In genomic region chr9:65102377-65103172, GRCm38 (mm10) we compare ENCODE assay signal across 8 mouse cellular contexts. TPM values are rescaled to one million over a fixed set of nuclear protein-coding genes. Genes with fewer than 3 reads are reported as not detected.
DNase-seq lines count a peak whose midpoint lies in the region; ATAC-seq and TF ChIP-seq lines count a peak whose summit lies in the region.

No protein-coding gene starts in this region.

- H3K9me3 ChIP-seq in forebrain, embryonic 14.5 days (replicated peaks; ENCODE audit: control insufficient read depth, low read length) = no peaks in the 10 kb centered on the region; the same call in 1 of the 2 replicates

- peak overlapping the region; percentile 63 for H3ac ChIP-seq in myocyte (ENCODE audit: control insufficient read depth, insufficient read length)

- peak overlapping the region; percentile 98 for H3K4me2 ChIP-seq in forebrain, embryonic 14.5 days (ENCODE audit: low read length)
- peak overlapping the region; percentile 86 for H3K4me2 ChIP-seq in myocyte (ENCODE audit: low read depth)

- H3K4me1 ChIP-seq in forebrain, embryonic 14.5 days (ENCODE audit: control insufficient read depth, insufficient read depth, low read length) = peaks cover 14% of the 10 kb centered on the region

- H3K27me3 ChIP-seq in forebrain, embryonic 14.5 days (replicated peaks; ENCODE audit: control insufficient read depth, insufficient read depth, low read length) = no peaks in the 10 kb centered on the region
- H3K27me3 ChIP-seq in myocyte (ENCODE audit: control insufficient read depth, insufficient read depth, insufficient read length) = no peaks in the 10 kb centered on the region

- no peak for TF ChIP-seq POLR2A in myocyte (IDR thresholded peaks at IDR 0.05; ENCODE audit: insufficient read length, low read depth)

- WGBS in forebrain, embryonic 14.5 days = 2% methylated on average over 36 of the region's 36 CpGs

- peak overlapping the region; percentile 91 for H3K9ac ChIP-seq in forebrain, embryonic 14.5 days (ENCODE audit: low read length)

- H3K36me3 ChIP-seq in forebrain, embryonic 14.5 days (ENCODE audit: control insufficient read depth, insufficient read depth, low read length) = no peaks in the 10 kb centered on the region
- no peaks in the 10 kb centered on the region for H3K36me3 ChIP-seq in myocyte (ENCODE audit: control insufficient read depth, insufficient read depth)

- ATAC-seq in cerebellum, adult (ENCODE audit: insufficient number of reproducible peaks, low FRiP score, low TSS enrichment) = no peak
- ATAC-seq in forebrain, embryonic 14.5 days = peak; percentile 76

- H3K79me2 ChIP-seq in myocyte (ENCODE audit: control insufficient read depth, insufficient read depth) = no peaks in the 10 kb centered on the region

- peak overlapping the region; percentile 85 for H3K27ac ChIP-seq in forebrain, embryonic 14.5 days (ENCODE audit: low read depth, low read length)

- DNase-seq in cerebellum, adult 11 months = peak; percentile 26
- DNase-seq in right cerebral cortex, adult 18-20 months = peak; percentile 18
- no peak for DNase-seq in right cerebral cortex, postnatal 36 days (ENCODE audit: low spot score in 2 of 2)
- peak; percentile 88 for DNase-seq in forebrain, embryonic 14.5 days (ENCODE audit: low spot score)
- peak; percentile 28 for DNase-seq in kidney, postnatal 14 days
- DNase-seq in thymus, postnatal 4 days = no peak

- peak overlapping the region; percentile 77 for H3K4me3 ChIP-seq in forebrain, embryonic 14.5 days (ENCODE audit: low read depth, low read length)
- H3K4me3 ChIP-seq in myocyte = peak overlapping the region; percentile 37

TF ChIP-seq in myocyte, 11 proteins besides CTCF, POLR2A, EP300 and RAD21:
- no peak for TF ChIP-seq CEBPB (IDR thresholded peaks at IDR 0.05; ENCODE audit: insufficient read depth, poor library complexity, severe bottlenecking)
- TF ChIP-seq USF1 (IDR thresholded peaks at IDR 0.05; ENCODE audit: low read depth) = no peak
- TF ChIP-seq REST (IDR thresholded peaks at IDR 0.05; ENCODE audit: insufficient read depth, insufficient read length) = no peak
- no peak for TF ChIP-seq SRF (IDR thresholded peaks at IDR 0.05; ENCODE audit: control insufficient read depth, insufficient read length, low read depth)
- no peak for TF ChIP-seq TCF12 (IDR thresholded peaks at IDR 0.05; ENCODE audit: insufficient read depth, poor library complexity, severe bottlenecking)
- TF ChIP-seq TCF3 (IDR thresholded peaks at IDR 0.05; ENCODE audit: insufficient read length, low read depth) = no peak
- TF ChIP-seq MYOG (IDR thresholded peaks at IDR 0.05; ENCODE audit: control insufficient read depth in 1 of 3, insufficient read depth in 1 of 3, insufficient read length in 2 of 3, low read depth in 2 of 3) = peak in 1 of 3 experiments; percentile 11

RNA-seq across cellular contexts. Expression of gene Igdcc4, which starts 1.3 kb away (rescaled TPM):
- polyA plus RNA-seq in forebrain, embryonic 14.5 days (2014; fragmentation: Nextera tagmentation; extraction: Ambion mirVana) = 8.9 and 13.4 TPM in 2 replicates
- polyA plus RNA-seq in myocyte (2012; fragmentation: generic; extraction: Trizol) = 9.4 TPM

RNA-seq across cellular contexts. Expression of gene Igdcc3, which starts 38.4 kb away (rescaled TPM):
- 5.1 and 5.8 TPM in 2 replicates for polyA plus RNA-seq in forebrain, embryonic 14.5 days (2014; fragmentation: Nextera tagmentation; extraction: Ambion mirVana)
- not detected for polyA plus RNA-seq in myocyte (2012; fragmentation: generic; extraction: Trizol)

Comparison
In these comparisons a context has a peak if more than half of its experiments do, and no peak if none do; other contexts are left out.
1. DNase-seq: peak in cerebellum, adult 11 months (single experiment), right cerebral cortex, adult 18-20 months (single experiment), forebrain, embryonic 14.5 days (single experiment) and kidney, postnatal 14 days (single experiment); none in right cerebral cortex, postnatal 36 days (0 of 2) and thymus, postnatal 4 days (single experiment).